Mouse (Mus musculus) urinary bladder, postnatal 14 days (tissue): Measurements from ENCODE around the gene Zfp292.

ENCODE experiments used
- DNase-seq: peaks from one replicate; pipeline ENCODE4 v3.0.0; 2021; ENCODE audit warnings: low spot score

Gene Zfp292

GRCm38 (mm10) chr4:34882291-34882769 lies 430 bp downstream of the Zfp292 start:
- peak; percentile 31 for DNase-seq

- DNase-seq, result no peak
Observed at GRCm38 (mm10) chr4:34881851-34882250, 909 bp downstream of the Zfp292 start.

- DNase-seq, result no peak
Observed at GRCm38 (mm10) chr4:34880921-34881650, 1.7 kb downstream of the Zfp292 start.

- no peak for DNase-seq
Observed at GRCm38 (mm10) chr4:34874234-34874633, 8.5 kb downstream of the Zfp292 start.

- no peak for DNase-seq
Observed at GRCm38 (mm10) chr4:34872896-34873495, 9.8 kb downstream of the Zfp292 start.

- DNase-seq, result no peak
Observed at GRCm38 (mm10) chr4:34869813-34870212, 12.9 kb downstream of the Zfp292 start.

GRCm38 (mm10) chr4:34861438-34861837 lies 21.3 kb downstream of the Zfp292 start:
- no peak for DNase-seq

GRCm38 (mm10) chr4:34859416-34859815 lies 23.3 kb downstream of the Zfp292 start:
- no peak for DNase-seq

- no peak for DNase-seq
Observed at GRCm38 (mm10) chr4:34858903-34859302, 23.9 kb downstream of the Zfp292 start.

GRCm38 (mm10) chr4:34855966-34856365 lies 26.8 kb downstream of the Zfp292 start:
- DNase-seq, result no peak

GRCm38 (mm10) chr4:34852051-34852450 lies 30.7 kb downstream of the Zfp292 start:
- no peak for DNase-seq

GRCm38 (mm10) chr4:34850156-34850555 lies 32.6 kb downstream of the Zfp292 start:
- no peak for DNase-seq

GRCm38 (mm10) chr4:34847679-34848309 lies 35.0 kb downstream of the Zfp292 start:
- no peak for DNase-seq

- no peak for DNase-seq
Observed at GRCm38 (mm10) chr4:34843839-34844238, 38.9 kb downstream of the Zfp292 start.

GRCm38 (mm10) chr4:34842826-34843225 lies 39.9 kb downstream of the Zfp292 start:
- DNase-seq, result no peak

GRCm38 (mm10) chr4:34831496-34831895 lies 51.3 kb downstream of the Zfp292 start:
- DNase-seq, result no peak

- no peak for DNase-seq
Observed at GRCm38 (mm10) chr4:34829456-34829855, 53.3 kb downstream of the Zfp292 start.

GRCm38 (mm10) chr4:34823901-34824300 lies 58.9 kb downstream of the Zfp292 start:
- no peak for DNase-seq

GRCm38 (mm10) chr4:34819904-34820303 lies 62.9 kb downstream of the Zfp292 start:
- no peak for DNase-seq

GRCm38 (mm10) chr4:34801166-34802034 lies 81.4 kb downstream of the Zfp292 start:
- no peak for DNase-seq

GRCm38 (mm10) chr4:34798005-34798404 lies 84.8 kb downstream of the Zfp292 start:
- DNase-seq, result no peak
